Mouse (Mus musculus): ENCODE data around the gene Spats2l. TPM values are rescaled to one million over a fixed set of nuclear protein-coding genes. Genes with fewer than 3 reads are reported as not detected.

Gene Spats2l
- polyA plus RNA-seq, 1 experiment from 2014 or later, result 64.0 TPM

GRCm38 (mm10) chr1:57862024-57862423 lies 88.1 kb downstream of the Spats2l start:
- Histone ChIP-seq H3K4me3 (replicated peaks) (no peak overlapping the region), H3K36me3 (no peaks in the 10 kb centered on the region), H3K27me3 (no peaks in the 10 kb centered on the region), H3K4me2 (replicated peaks) (no peak overlapping the region), H3K9ac (replicated peaks) (no peak overlapping the region), H3K4me1 (replicated peaks) (peaks cover 29% of the 10 kb centered on the region), H3K27ac (peak overlapping the region; percentile 80), H3K9me3 (no peaks in the 10 kb centered on the region)
- 2% methylated on average over 4 of the region's 4 CpGs for WGBS
- ATAC-seq, result peak; percentile 93

GRCm38 (mm10) chr1:57868651-57869050 lies 94.7 kb downstream of the Spats2l start:
- Histone ChIP-seq H3K36me3 (no peaks in the 10 kb centered on the region), H3K27ac (no peak overlapping the region), H3K9me3 (no peaks in the 10 kb centered on the region), H3K4me1 (replicated peaks) (peaks cover 47% of the 10 kb centered on the region), H3K4me3 (replicated peaks) (no peak overlapping the region), H3K27me3 (no peaks in the 10 kb centered on the region), H3K9ac (replicated peaks) (no peak overlapping the region), H3K4me2 (replicated peaks) (no peak overlapping the region)
- no peak for ATAC-seq
- WGBS, result 85% methylated on average over 13 of the region's 13 CpGs

GRCm38 (mm10) chr1:57872006-57872405 lies 98.0 kb downstream of the Spats2l start:
- Histone ChIP-seq H3K27ac (peak overlapping the region; percentile 45; the same call in 1 of the 2 replicates), H3K27me3 (no peaks in the 10 kb centered on the region), H3K9me3 (no peaks in the 10 kb centered on the region), H3K4me2 (replicated peaks) (no peak overlapping the region), H3K36me3 (no peaks in the 10 kb centered on the region), H3K4me3 (replicated peaks) (no peak overlapping the region), H3K4me1 (replicated peaks) (peaks cover 70% of the 10 kb centered on the region), H3K9ac (replicated peaks) (no peak overlapping the region)
- WGBS, result 18% methylated on average over 3 of the region's 3 CpGs
- ATAC-seq, result no peak

GRCm38 (mm10) chr1:57873996-57874395 lies 100.0 kb downstream of the Spats2l start:
- Histone ChIP-seq H3K9ac (replicated peaks) (no peak overlapping the region), H3K27me3 (no peaks in the 10 kb centered on the region), H3K4me3 (replicated peaks) (no peak overlapping the region), H3K36me3 (no peaks in the 10 kb centered on the region), H3K9me3 (no peaks in the 10 kb centered on the region), H3K4me2 (replicated peaks) (no peak overlapping the region), H3K27ac (no peak overlapping the region), H3K4me1 (replicated peaks) (peaks cover 56% of the 10 kb centered on the region)
- ATAC-seq, result no peak
- 75% methylated on average over 7 of the region's 7 CpGs for WGBS

- Histone ChIP-seq H3K9ac (replicated peaks) (no peak overlapping the region), H3K27me3 (no peaks in the 10 kb centered on the region), H3K36me3 (no peaks in the 10 kb centered on the region), H3K4me1 (replicated peaks) (peaks cover 56% of the 10 kb centered on the region), H3K4me2 (replicated peaks) (peak overlapping the region; percentile 27), H3K9me3 (no peaks in the 10 kb centered on the region), H3K27ac (peak overlapping the region; percentile 86), H3K4me3 (replicated peaks) (no peak overlapping the region)
- 56% methylated on average over 6 of the region's 6 CpGs for WGBS
- ATAC-seq, result peak; percentile 48
Measured at GRCm38 (mm10) chr1:57875109-57875508, 101.1 kb downstream of the Spats2l start.

- H3K4me3 ChIP-seq (replicated peaks), result no peak overlapping the region
- 29% methylated on average over 7 of the region's 7 CpGs for WGBS
- peak overlapping the region; percentile 27 for H3K4me2 ChIP-seq (replicated peaks)
- H3K9me3 ChIP-seq, result no peaks in the 10 kb centered on the region
- 0 out of 2 replicates have a peak overlapping the region, but pooled peaks have one; percentile 21 for H3K9ac ChIP-seq (replicated peaks)
- no peaks in the 10 kb centered on the region for H3K36me3 ChIP-seq
- ATAC-seq, result peak; percentile 81
- H3K27me3 ChIP-seq, result no peaks in the 10 kb centered on the region
- peak overlapping the region; percentile 86 for H3K27ac ChIP-seq
- H3K4me1 ChIP-seq (replicated peaks), result peaks cover 53% of the 10 kb centered on the region
Measured at GRCm38 (mm10) chr1:57875512-57875911, 101.5 kb downstream of the Spats2l start.

- no peak overlapping the region for H3K27ac ChIP-seq
- 96% methylated on average over 6 of the region's 6 CpGs for WGBS
- H3K4me3 ChIP-seq (replicated peaks), result no peak overlapping the region
- no peak overlapping the region for H3K9ac ChIP-seq (replicated peaks)
- H3K4me2 ChIP-seq (replicated peaks), result no peak overlapping the region
- no peaks in the 10 kb centered on the region for H3K27me3 ChIP-seq
- no peak for ATAC-seq
- H3K4me1 ChIP-seq (replicated peaks), result peaks cover 23% of the 10 kb centered on the region
- H3K36me3 ChIP-seq, result peaks cover 9% of the 10 kb centered on the region; the same call in 1 of the 2 replicates
- no peaks in the 10 kb centered on the region for H3K9me3 ChIP-seq
Measured at GRCm38 (mm10) chr1:57878957-57879356, 105.0 kb downstream of the Spats2l start.

GRCm38 (mm10) chr1:57884867-57885266 lies 110.9 kb downstream of the Spats2l start:
- Histone ChIP-seq H3K4me3 (replicated peaks) (no peak overlapping the region), H3K4me2 (replicated peaks) (no peak overlapping the region), H3K9me3 (no peaks in the 10 kb centered on the region), H3K27me3 (no peaks in the 10 kb centered on the region), H3K36me3 (peaks cover 18% of the 10 kb centered on the region), H3K4me1 (replicated peaks) (peaks cover 6% of the 10 kb centered on the region; the same call in 1 of the 2 replicates), H3K27ac (no peak overlapping the region), H3K9ac (replicated peaks) (no peak overlapping the region)
- 80% methylated on average over 2 of the region's 2 CpGs for WGBS
- ATAC-seq, result no peak

- no peaks in the 10 kb centered on the region for H3K27me3 ChIP-seq
- ATAC-seq, result no peak
- WGBS, result 48% methylated on average over 5 of the region's 5 CpGs
Measured at GRCm38 (mm10) chr1:57889803-57890202, 115.8 kb downstream of the Spats2l start.

GRCm38 (mm10) chr1:57890259-57890902 lies 116.4 kb downstream of the Spats2l start:
- Histone ChIP-seq H3K4me3 (replicated peaks) (no peak overlapping the region), H3K9ac (replicated peaks) (no peak overlapping the region), H3K36me3 (peaks cover 12% of the 10 kb centered on the region), H3K27ac (0 out of 2 replicates have a peak overlapping the region, but pooled peaks have one; percentile 11), H3K9me3 (no peaks in the 10 kb centered on the region), H3K4me2 (replicated peaks) (no peak overlapping the region), H3K27me3 (no peaks in the 10 kb centered on the region), H3K4me1 (replicated peaks) (peaks cover 19% of the 10 kb centered on the region)
- ATAC-seq, result peak; percentile 66; the same call in 1 of the 2 replicates
- WGBS, result 9% methylated on average over 5 of the region's 5 CpGs

More at GRCm38 (mm10) chr1:57889803-57890202, 115.8 kb downstream of the Spats2l start:
- Histone ChIP-seq H3K9ac (replicated peaks) (no peak overlapping the region), H3K36me3 (peaks cover 12% of the 10 kb centered on the region), H3K27ac (no peak overlapping the region), H3K9me3 (no peaks in the 10 kb centered on the region), H3K4me2 (replicated peaks) (no peak overlapping the region), H3K4me3 (replicated peaks) (no peak overlapping the region), H3K4me1 (replicated peaks) (peaks cover 19% of the 10 kb centered on the region)

GRCm38 (mm10) chr1:57890903-57891267 lies 116.9 kb downstream of the Spats2l start:
- Histone ChIP-seq H3K4me1 (replicated peaks) (peaks cover 19% of the 10 kb centered on the region), H3K4me2 (replicated peaks) (no peak overlapping the region), H3K27me3 (no peaks in the 10 kb centered on the region), H3K4me3 (replicated peaks) (no peak overlapping the region), H3K9me3 (no peaks in the 10 kb centered on the region), H3K9ac (replicated peaks) (no peak overlapping the region), H3K36me3 (peaks cover 10% of the 10 kb centered on the region), H3K27ac (no peak overlapping the region)
- no peak for ATAC-seq
- 67% methylated on average over 8 of the region's 8 CpGs for WGBS

GRCm38 (mm10) chr1:57901494-57901893 lies 127.5 kb downstream of the Spats2l start:
- Histone ChIP-seq H3K9ac (replicated peaks) (no peak overlapping the region), H3K4me1 (replicated peaks) (no peaks in the 10 kb centered on the region), H3K4me3 (replicated peaks) (no peak overlapping the region), H3K27ac (no peak overlapping the region), H3K36me3 (peaks cover 34% of the 10 kb centered on the region), H3K9me3 (no peaks in the 10 kb centered on the region), H3K27me3 (no peaks in the 10 kb centered on the region), H3K4me2 (replicated peaks) (no peak overlapping the region)
- ATAC-seq, result no peak
- WGBS, result 90% methylated on average over 3 of the region's 3 CpGs

- WGBS, result 72% methylated on average over 7 of the region's 7 CpGs
- no peak overlapping the region for H3K27ac ChIP-seq
- no peak overlapping the region for H3K4me3 ChIP-seq (replicated peaks)
- H3K36me3 ChIP-seq, result peaks cover 48% of the 10 kb centered on the region
- H3K27me3 ChIP-seq, result no peaks in the 10 kb centered on the region
- no peaks in the 10 kb centered on the region for H3K4me1 ChIP-seq (replicated peaks)
- H3K9ac ChIP-seq (replicated peaks), result no peak overlapping the region
- H3K4me2 ChIP-seq (replicated peaks), result no peak overlapping the region
- no peak for ATAC-seq
- no peaks in the 10 kb centered on the region for H3K9me3 ChIP-seq
Measured at GRCm38 (mm10) chr1:57903793-57904192, 129.8 kb downstream of the Spats2l start.

Data from midbrain, embryonic 13.5 days (tissue).